Mouse (Mus musculus): ENCODE data around the gene Otop2.

- TF ChIP-seq MYC (IDR thresholded peaks at IDR 0.05; ENCODE audit: low read depth, low read length) (no peak), USF1 (IDR thresholded peaks at IDR 0.05; ENCODE audit: low read depth, low read length) (no peak), ZKSCAN1 (IDR thresholded peaks at IDR 0.05; ENCODE audit: low read depth, low read length) (no peak), BHLHE40 (IDR thresholded peaks at IDR 0.05; ENCODE audit: borderline replicate concordance, low read depth, low read length) (no peak), RCOR1 (IDR thresholded peaks at IDR 0.05; ENCODE audit: low read depth, low read length) (no peak), EP300 (IDR thresholded peaks at IDR 0.05; ENCODE audit: low read depth in 1 of 2, low read length in 2 of 2) (no peak), MAFK (IDR thresholded peaks at IDR 0.05; ENCODE audit: borderline replicate concordance, low read depth, low read length) (no peak)
Measured at GRCm38 (mm10) chr11:115271481-115271880, 35.5 kb upstream of the Otop2 start.
